Mouse (Mus musculus) kidney, postnatal 14 days (tissue): ENCODE results near the gene Cadm4.
A peak's percentile ranks its signal among the peaks of the same experiment; 100 is the strongest.
"Not testable (repeated sequence)": the region's sequence is repeated elsewhere in the genome, so short reads cannot be mapped to it uniquely, and the experiment has no call there.

Source experiments
- DNase-seq: peaks from one replicate; pipeline ENCODE4 v3.0.0; 2022; ENCODE audit warnings: mixed read lengths

Gene Cadm4

GRCm38 (mm10) chr7:24504868-24505267, 23.0 kb downstream of the Cadm4 start:
- DNase-seq = no peak

- DNase-seq = no peak
Measured at GRCm38 (mm10) chr7:24505447-24506064, 23.7 kb downstream of the Cadm4 start.

- peak; percentile 31 for DNase-seq
Measured at GRCm38 (mm10) chr7:24506065-24506459, 24.2 kb downstream of the Cadm4 start.

- DNase-seq = peak; percentile 67
Measured at GRCm38 (mm10) chr7:24506476-24506837, 24.6 kb downstream of the Cadm4 start.

- peak; percentile 93 for DNase-seq
Measured at GRCm38 (mm10) chr7:24506838-24507725, 25.3 kb downstream of the Cadm4 start, which contains the start of gene Zfp428. Gene Zfp428 (plus strand): TSS chr7:24507006.

GRCm38 (mm10) chr7:24507726-24508114, 25.9 kb downstream of the Cadm4 start:
- no peak for DNase-seq

GRCm38 (mm10) chr7:24512355-24512754, 30.5 kb downstream of the Cadm4 start, which contains the start of gene AC161166.1:
Gene AC161166.1 (minus strand): TSS chr7:24512455.
- no peak for DNase-seq

GRCm38 (mm10) chr7:24516319-24516718, 34.5 kb downstream of the Cadm4 start:
- not testable (repeated sequence) for DNase-seq

- DNase-seq = no peak
Measured at GRCm38 (mm10) chr7:24517077-24517476, 35.3 kb downstream of the Cadm4 start.

- no peak for DNase-seq
Measured at GRCm38 (mm10) chr7:24517654-24518053, 35.8 kb downstream of the Cadm4 start.

GRCm38 (mm10) chr7:24519130-24519529, 37.3 kb downstream of the Cadm4 start:
- no peak for DNase-seq

GRCm38 (mm10) chr7:24520054-24520453, 38.2 kb downstream of the Cadm4 start:
- DNase-seq = not testable (repeated sequence)

GRCm38 (mm10) chr7:24522805-24523204, 41.0 kb downstream of the Cadm4 start:
- DNase-seq = no peak

- DNase-seq = no peak
Measured at GRCm38 (mm10) chr7:24523723-24524122, 41.9 kb downstream of the Cadm4 start.

- DNase-seq = no peak
Measured at GRCm38 (mm10) chr7:24524978-24525377, 43.2 kb downstream of the Cadm4 start.

- no peak for DNase-seq
Measured at GRCm38 (mm10) chr7:24525686-24526420, 44.0 kb downstream of the Cadm4 start.

GRCm38 (mm10) chr7:24528861-24529260, 47.0 kb downstream of the Cadm4 start:
- DNase-seq = no peak

GRCm38 (mm10) chr7:24529580-24529979, 47.8 kb downstream of the Cadm4 start:
- DNase-seq = no peak

- DNase-seq = peak; percentile 99
Measured at GRCm38 (mm10) chr7:24530062-24530931, 48.5 kb downstream of the Cadm4 start, which contains the start of gene Irgq. Gene Irgq (plus strand): TSS chr7:24530689.

GRCm38 (mm10) chr7:24531211-24531971, 49.6 kb downstream of the Cadm4 start:
- DNase-seq = peak; percentile 83

- no peak for DNase-seq
Measured at GRCm38 (mm10) chr7:24533031-24533571, 51.3 kb downstream of the Cadm4 start.
